Mouse (Mus musculus): ENCODE results near the gene Ccdc59. TPM values are rescaled to one million over a fixed set of nuclear protein-coding genes. Genes with fewer than 3 reads are reported as not detected.
A peak's percentile ranks its signal among the peaks of the same experiment; 100 is the strongest.

Gene Ccdc59
- polyA plus RNA-seq, 1 experiment = 13.6 TPM

GRCm38 (mm10) chr10:105802132-105802531, 38.7 kb upstream of the Ccdc59 start:
- H3K36me3 ChIP-seq (ENCODE audit: control insufficient read depth, insufficient read depth) = peaks cover 3% of the 10 kb centered on the region
- no peaks in the 10 kb centered on the region for H3K27me3 ChIP-seq (ENCODE audit: control insufficient read depth, insufficient read depth, insufficient read length)
- no peaks in the 10 kb centered on the region for H3K79me2 ChIP-seq (ENCODE audit: control insufficient read depth, insufficient read depth)
- H3K79me3 ChIP-seq (ENCODE audit: low read depth) = no peaks in the 10 kb centered on the region
- H3ac ChIP-seq (ENCODE audit: control insufficient read depth, insufficient read length, low read depth) = no peak overlapping the region
- H3K4me3 ChIP-seq (ENCODE audit: insufficient read depth, poor library complexity, severe bottlenecking) = no peak overlapping the region
- TF ChIP-seq MYOD1 (IDR thresholded peaks at IDR 0.05; ENCODE audit: control insufficient read depth, insufficient read length, low read depth) (no peak), CTCF (IDR thresholded peaks at IDR 0.05; ENCODE audit: control insufficient read depth, insufficient read depth, insufficient read length) (no peak), MAX (IDR thresholded peaks at IDR 0.05) (no peak), FOSL1 (IDR thresholded peaks at IDR 0.05; ENCODE audit: insufficient read depth, low read length, poor library complexity, severe bottlenecking) (no peak), USF1 (IDR thresholded peaks at IDR 0.05; ENCODE audit: low read depth) (no peak)

GRCm38 (mm10) chr10:105803461-105803860, 37.4 kb upstream of the Ccdc59 start:
- H3K4me3 ChIP-seq (ENCODE audit: insufficient read depth, poor library complexity, severe bottlenecking) = no peak overlapping the region
- no peak for TF ChIP-seq CTCF (IDR thresholded peaks at IDR 0.05; ENCODE audit: control insufficient read depth, insufficient read depth, insufficient read length)
- no peak for TF ChIP-seq MYOG (IDR thresholded peaks at IDR 0.05; ENCODE audit: control insufficient read depth, extremely low read depth, insufficient read length)
- no peak for TF ChIP-seq MYOD1 (IDR thresholded peaks at IDR 0.05; ENCODE audit: control insufficient read depth, insufficient read length, low read depth)
- TF ChIP-seq MAX (IDR thresholded peaks at IDR 0.05) = no peak
- no peak for TF ChIP-seq CEBPB (IDR thresholded peaks at IDR 0.05; ENCODE audit: low read depth)
- no peak for TF ChIP-seq FOSL1 (IDR thresholded peaks at IDR 0.05; ENCODE audit: insufficient read depth, low read length, poor library complexity, severe bottlenecking)
- TF ChIP-seq USF1 (IDR thresholded peaks at IDR 0.05; ENCODE audit: low read depth) = no peak
- no peaks in the 10 kb centered on the region for H3K79me3 ChIP-seq (ENCODE audit: low read depth)
- H3K79me2 ChIP-seq (ENCODE audit: control insufficient read depth, insufficient read depth) = no peaks in the 10 kb centered on the region
- no peaks in the 10 kb centered on the region for H3K27me3 ChIP-seq (ENCODE audit: control insufficient read depth, insufficient read depth, insufficient read length)
- H3K36me3 ChIP-seq (ENCODE audit: control insufficient read depth, insufficient read depth) = no peaks in the 10 kb centered on the region
- no peak overlapping the region for H3ac ChIP-seq (ENCODE audit: control insufficient read depth, insufficient read length, low read depth)

GRCm38 (mm10) chr10:105806259-105807010, 34.4 kb upstream of the Ccdc59 start:
- H3K36me3 ChIP-seq (ENCODE audit: control insufficient read depth, insufficient read depth) = no peaks in the 10 kb centered on the region
- H3ac ChIP-seq (ENCODE audit: control insufficient read depth, insufficient read length, low read depth) = no peak overlapping the region
- no peaks in the 10 kb centered on the region for H3K79me3 ChIP-seq (ENCODE audit: low read depth)
- no peaks in the 10 kb centered on the region for H3K27me3 ChIP-seq (ENCODE audit: control insufficient read depth, insufficient read depth, insufficient read length)
- no peak overlapping the region for H3K4me3 ChIP-seq (ENCODE audit: insufficient read depth, poor library complexity, severe bottlenecking)
- H3K79me2 ChIP-seq (ENCODE audit: control insufficient read depth, insufficient read depth) = no peaks in the 10 kb centered on the region
- TF ChIP-seq MAX (IDR thresholded peaks at IDR 0.05) = no peak
- no peak for TF ChIP-seq CEBPB (IDR thresholded peaks at IDR 0.05; ENCODE audit: low read depth)
- TF ChIP-seq FOSL1 (IDR thresholded peaks at IDR 0.05; ENCODE audit: insufficient read depth, low read length, poor library complexity, severe bottlenecking) = no peak
- TF ChIP-seq CTCF (IDR thresholded peaks at IDR 0.05; ENCODE audit: control insufficient read depth, insufficient read depth, insufficient read length) = no peak
- TF ChIP-seq MYOD1 (IDR thresholded peaks at IDR 0.05; ENCODE audit: control insufficient read depth, insufficient read length, low read depth) = no peak
- TF ChIP-seq USF1 (IDR thresholded peaks at IDR 0.05; ENCODE audit: low read depth) = no peak
- no peak for TF ChIP-seq MYOG (IDR thresholded peaks at IDR 0.05; ENCODE audit: control insufficient read depth, extremely low read depth, insufficient read length)

- H3K79me2 ChIP-seq (ENCODE audit: control insufficient read depth, insufficient read depth) = no peaks in the 10 kb centered on the region
- H3ac ChIP-seq (ENCODE audit: control insufficient read depth, insufficient read length, low read depth) = no peak overlapping the region
- H3K36me3 ChIP-seq (ENCODE audit: control insufficient read depth, insufficient read depth) = no peaks in the 10 kb centered on the region
- H3K4me3 ChIP-seq (ENCODE audit: insufficient read depth, poor library complexity, severe bottlenecking) = no peak overlapping the region
- H3K79me3 ChIP-seq (ENCODE audit: low read depth) = no peaks in the 10 kb centered on the region
- no peaks in the 10 kb centered on the region for H3K27me3 ChIP-seq (ENCODE audit: control insufficient read depth, insufficient read depth, insufficient read length)
- TF ChIP-seq MAX (IDR thresholded peaks at IDR 0.05) (no peak), FOSL1 (IDR thresholded peaks at IDR 0.05; ENCODE audit: insufficient read depth, low read length, poor library complexity, severe bottlenecking) (no peak), MYOD1 (IDR thresholded peaks at IDR 0.05; ENCODE audit: control insufficient read depth, insufficient read length, low read depth) (no peak), CEBPB (IDR thresholded peaks at IDR 0.05; ENCODE audit: low read depth) (no peak), USF1 (IDR thresholded peaks at IDR 0.05; ENCODE audit: low read depth) (no peak), MYOG (IDR thresholded peaks at IDR 0.05; ENCODE audit: control insufficient read depth, extremely low read depth, insufficient read length) (no peak), CTCF (IDR thresholded peaks at IDR 0.05; ENCODE audit: control insufficient read depth, insufficient read depth, insufficient read length) (no peak)
Observed at GRCm38 (mm10) chr10:105834627-105835228, 6.1 kb upstream of the Ccdc59 start.

- H3K36me3 ChIP-seq (ENCODE audit: control insufficient read depth, insufficient read depth) = peaks cover 53% of the 10 kb centered on the region
- TF ChIP-seq MYOG (IDR thresholded peaks at IDR 0.05; ENCODE audit: control insufficient read depth, extremely low read depth, insufficient read length) = no peak
- TF ChIP-seq MAX (IDR thresholded peaks at IDR 0.05) = no peak
- no peak for TF ChIP-seq CEBPB (IDR thresholded peaks at IDR 0.05; ENCODE audit: low read depth)
- no peak for TF ChIP-seq MYOD1 (IDR thresholded peaks at IDR 0.05; ENCODE audit: control insufficient read depth, insufficient read length, low read depth)
- TF ChIP-seq CTCF (IDR thresholded peaks at IDR 0.05; ENCODE audit: control insufficient read depth, insufficient read depth, insufficient read length) = no peak
- no peak for TF ChIP-seq USF1 (IDR thresholded peaks at IDR 0.05; ENCODE audit: low read depth)
- no peak for TF ChIP-seq FOSL1 (IDR thresholded peaks at IDR 0.05; ENCODE audit: insufficient read depth, low read length, poor library complexity, severe bottlenecking)
- H3ac ChIP-seq (ENCODE audit: control insufficient read depth, insufficient read length, low read depth) = no peak overlapping the region
- H3K4me3 ChIP-seq (ENCODE audit: insufficient read depth, poor library complexity, severe bottlenecking) = peak overlapping the region; percentile 95
- H3K27me3 ChIP-seq (ENCODE audit: control insufficient read depth, insufficient read depth, insufficient read length) = no peaks in the 10 kb centered on the region
- H3K79me3 ChIP-seq (ENCODE audit: low read depth) = peaks cover 27% of the 10 kb centered on the region
- H3K79me2 ChIP-seq (ENCODE audit: control insufficient read depth, insufficient read depth) = peaks cover 46% of the 10 kb centered on the region
Observed at GRCm38 (mm10) chr10:105842574-105842973, 1.7 kb downstream of the Ccdc59 start.
